Mouse (Mus musculus): ENCODE data around the gene Zfp986. TPM values are rescaled to one million over a fixed set of nuclear protein-coding genes. Genes with fewer than 3 reads are reported as not detected.
"Not testable (repeated sequence)": the region's sequence is repeated elsewhere in the genome, so short reads cannot be mapped to it uniquely, and the experiment has no call there.

The Zfp986 gene
- not detected for total RNA-seq (2021)
- long read RNA-seq, experiment 1: 0 reads
- long read RNA-seq, experiment 2: 0 reads

DNA sequence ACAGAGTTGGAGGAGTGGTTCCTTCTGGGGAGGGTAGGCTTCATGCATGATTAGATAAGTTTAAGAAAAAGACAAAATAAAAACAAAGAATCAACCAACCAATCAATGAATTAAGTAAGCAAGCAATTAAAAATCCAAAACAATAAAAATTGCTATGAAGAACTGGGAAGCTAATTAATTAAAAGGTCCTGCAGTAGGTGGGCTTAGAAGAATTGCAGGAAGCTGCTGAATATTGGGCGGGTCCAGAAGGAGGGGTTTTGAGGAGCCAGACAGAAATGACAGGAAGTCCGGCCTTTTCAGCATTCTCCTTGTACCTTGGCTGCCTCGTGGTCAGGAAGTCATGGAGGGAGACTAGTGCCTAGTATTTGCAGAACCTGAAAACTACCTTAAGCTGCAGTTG, at the start of gene Zfp986:
Zfp986 (plus strand) TSS at position 301 of the 400 bp plus-strand sequence.
- DNase-seq: not testable (repeated sequence)

DNA sequence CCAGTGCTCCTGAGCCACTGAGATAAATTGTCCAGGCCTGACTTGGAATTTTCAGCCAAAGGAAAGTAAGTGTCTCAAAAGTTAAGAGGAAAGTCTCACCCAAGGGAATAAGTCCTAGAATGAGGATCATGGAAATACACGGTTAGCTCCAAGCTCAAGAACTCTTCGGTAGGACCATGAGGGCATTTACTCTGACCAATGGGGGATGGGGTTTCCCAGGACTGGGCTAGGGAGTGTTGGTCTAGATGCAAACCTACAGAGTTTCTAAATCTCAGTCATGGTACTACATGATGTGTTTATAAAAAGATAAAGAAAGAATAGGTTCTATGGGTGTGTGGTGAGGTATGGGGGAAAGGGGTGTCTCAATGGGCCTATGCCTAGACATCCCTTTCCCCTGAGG, 48.6 kb upstream of the Zfp986 start:
- not testable (repeated sequence) for DNase-seq

DNA sequence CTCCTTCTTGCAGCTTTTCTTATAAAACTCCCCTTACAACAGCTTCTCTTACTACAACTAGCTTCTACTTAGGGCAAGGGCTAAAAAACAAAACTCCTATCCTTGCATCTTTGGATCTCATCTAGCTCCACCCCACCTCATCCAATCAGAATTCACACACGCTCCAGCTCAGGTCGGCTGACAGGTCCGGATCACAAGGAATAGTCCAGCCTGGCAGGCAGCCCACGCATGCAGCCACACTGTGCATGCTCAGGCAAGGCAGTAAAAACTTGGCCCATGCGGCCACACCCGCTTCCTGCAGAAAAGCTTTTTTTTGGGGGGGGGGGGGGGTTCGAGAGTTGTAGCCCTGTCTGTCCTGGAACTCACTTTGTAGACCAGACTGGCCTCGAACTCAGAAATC, 43.0 kb upstream of the Zfp986 start:
- DNase-seq: not testable (repeated sequence)

DNA sequence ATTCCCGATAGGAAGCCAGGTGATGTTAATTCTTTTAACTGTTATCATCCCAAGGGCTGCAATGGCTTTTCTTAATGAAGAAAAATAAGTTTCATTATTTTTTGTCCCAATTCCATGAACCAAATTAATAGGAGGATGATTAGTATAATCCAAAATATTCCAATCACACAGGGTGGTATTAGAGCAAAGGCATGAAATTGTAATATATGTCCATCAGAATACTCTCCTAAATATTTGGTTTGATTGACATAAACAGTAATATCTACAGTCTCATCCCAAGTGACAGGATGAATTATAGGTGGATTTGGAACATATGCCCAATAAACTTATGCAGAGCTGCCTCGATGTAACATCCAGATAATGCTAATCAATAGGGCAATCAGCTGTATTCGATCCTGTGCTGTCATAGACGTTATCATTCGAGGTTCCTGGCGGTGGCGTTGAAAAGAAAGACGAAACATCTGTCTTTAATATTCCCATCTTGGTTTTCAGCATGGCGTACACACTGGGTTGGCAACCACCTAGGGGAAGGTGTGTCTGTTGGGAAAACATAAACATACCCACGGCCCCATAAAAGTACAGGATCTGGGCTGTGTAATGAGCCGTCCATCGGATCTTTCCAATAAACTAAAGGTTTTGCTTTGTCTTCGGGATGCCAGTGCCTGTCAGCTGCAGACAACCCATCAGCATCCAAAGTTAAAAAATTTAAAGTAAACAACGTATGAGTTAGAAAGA, 37.1 kb upstream of the Zfp986 start:
- not testable (repeated sequence) for DNase-seq

DNA sequence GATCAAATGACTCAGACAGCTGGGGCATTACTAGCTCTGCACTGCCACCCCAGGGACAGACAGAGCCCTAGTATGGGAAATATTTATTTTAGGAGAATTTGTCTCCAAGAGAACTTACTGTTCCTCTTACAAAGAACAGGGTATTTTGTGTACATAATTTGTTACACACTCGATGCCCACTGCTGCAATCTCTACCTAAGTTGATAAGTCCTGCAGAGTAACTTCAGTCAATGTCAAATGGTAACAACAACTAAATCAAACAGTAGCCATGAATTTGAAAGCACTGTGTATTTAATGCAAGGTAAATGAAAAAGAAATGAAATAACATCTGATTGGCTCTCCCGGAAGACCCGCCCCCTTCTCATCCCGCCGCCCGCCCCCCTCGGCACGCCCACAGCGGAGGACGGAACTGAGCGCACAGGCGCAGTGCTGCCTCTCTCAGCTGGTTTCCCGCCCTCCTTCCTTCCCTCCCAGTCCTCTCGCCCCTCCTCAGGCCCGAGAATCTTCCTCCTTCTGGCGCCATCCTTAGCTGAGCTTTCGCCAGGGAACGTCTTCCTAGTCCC, 32.2 kb upstream of the Zfp986 start:
- DNase-seq: not testable (repeated sequence)

DNA sequence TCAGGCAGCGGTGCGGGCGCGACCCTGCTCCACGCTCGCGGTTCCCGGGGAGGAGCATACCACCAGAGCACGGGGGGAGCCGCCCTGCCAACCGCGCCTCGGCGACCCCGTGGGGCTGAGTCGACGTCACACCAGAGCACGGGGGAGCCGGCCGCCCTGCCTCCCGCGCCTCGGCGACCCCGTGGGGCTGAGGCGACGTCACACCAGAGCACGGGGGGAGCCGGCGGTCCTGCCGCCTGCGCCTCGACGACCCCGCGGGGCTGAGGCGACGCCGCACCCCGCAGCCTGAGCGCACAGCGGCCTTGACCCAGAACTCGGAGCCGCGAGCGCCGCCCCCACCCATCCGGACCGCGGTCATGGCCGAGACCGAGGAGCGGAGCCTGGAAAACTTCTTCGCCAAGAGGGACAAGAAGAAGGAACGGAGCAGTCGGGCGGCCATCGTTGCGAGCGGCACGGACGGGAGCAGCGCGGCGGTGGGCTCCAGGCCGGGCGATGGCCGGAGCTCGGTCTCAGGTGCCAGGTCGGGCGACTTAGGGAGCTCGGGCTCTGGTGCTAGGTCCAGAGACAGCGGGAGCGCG, 31.6 kb upstream of the Zfp986 start:
- not testable (repeated sequence) for DNase-seq

DNA sequence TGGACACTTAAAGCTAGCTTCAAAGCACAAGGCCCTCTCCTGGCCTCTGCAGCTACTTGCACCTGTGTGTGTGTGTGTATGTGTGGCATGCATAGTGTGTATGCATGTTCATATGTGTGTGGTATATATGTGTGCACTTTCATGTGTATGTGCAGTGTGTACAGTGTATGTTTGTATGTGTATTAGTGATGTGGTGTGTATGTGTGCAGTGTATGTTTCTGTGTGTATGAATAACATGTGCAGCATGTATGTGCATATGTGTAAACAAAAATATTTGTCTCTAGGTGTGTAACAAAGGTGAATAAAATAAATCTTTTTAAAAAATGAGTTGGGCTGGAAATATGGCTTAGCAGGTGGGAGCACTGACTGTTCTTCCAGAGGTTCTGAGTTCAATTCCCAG, 21.8 kb upstream of the Zfp986 start:
- not testable (repeated sequence) for DNase-seq

DNA sequence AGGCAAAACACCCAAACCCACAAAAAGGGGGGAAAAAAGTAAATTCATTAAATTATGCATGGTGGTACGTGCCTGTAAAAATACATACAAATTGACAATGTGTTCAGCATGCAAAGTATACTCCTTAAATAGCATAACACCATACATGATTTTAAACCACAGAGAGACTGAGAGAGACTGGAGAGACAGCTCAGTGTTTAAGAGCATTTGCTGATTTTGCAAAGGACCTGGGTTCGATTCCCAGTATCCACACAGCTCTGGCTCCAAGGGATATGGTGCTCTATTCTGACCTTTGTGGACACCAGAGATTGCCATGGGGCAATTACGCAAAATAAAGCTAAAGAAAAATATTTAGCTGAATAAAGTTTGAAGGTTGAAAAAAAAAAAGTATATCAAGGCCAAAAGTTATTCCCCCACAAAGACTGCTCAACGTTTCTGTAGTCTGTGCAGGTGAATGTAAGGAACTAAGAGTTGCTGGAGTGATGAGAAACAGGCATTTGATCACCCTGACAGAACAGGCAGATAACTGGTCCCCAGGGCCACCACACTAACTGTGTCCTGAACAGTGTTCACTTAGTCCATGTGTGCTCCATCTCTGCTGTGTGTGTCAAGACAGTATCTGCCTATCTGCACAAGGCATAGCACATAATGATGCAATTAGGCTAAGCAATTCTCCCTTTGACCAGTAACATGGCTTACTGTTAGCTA, 20.3 kb upstream of the Zfp986 start:
- DNase-seq: not testable (repeated sequence)

DNA sequence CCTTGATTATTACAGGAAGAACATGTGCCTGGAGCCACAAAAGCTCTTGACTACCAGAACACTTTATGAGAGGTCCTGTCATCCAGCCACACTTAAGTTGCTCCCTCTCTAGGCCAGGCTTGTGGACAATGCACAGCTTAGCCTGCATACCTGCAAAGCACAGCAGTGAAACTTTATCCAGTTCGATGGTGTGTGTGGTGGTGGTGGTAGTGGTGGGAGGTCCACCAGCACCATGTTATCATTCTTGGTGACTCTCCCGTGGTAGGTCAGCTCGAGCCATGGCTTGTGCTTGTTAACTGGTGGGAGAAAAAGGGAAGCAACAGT, 19.7 kb upstream of the Zfp986 start:
- DNase-seq: not testable (repeated sequence)

DNA sequence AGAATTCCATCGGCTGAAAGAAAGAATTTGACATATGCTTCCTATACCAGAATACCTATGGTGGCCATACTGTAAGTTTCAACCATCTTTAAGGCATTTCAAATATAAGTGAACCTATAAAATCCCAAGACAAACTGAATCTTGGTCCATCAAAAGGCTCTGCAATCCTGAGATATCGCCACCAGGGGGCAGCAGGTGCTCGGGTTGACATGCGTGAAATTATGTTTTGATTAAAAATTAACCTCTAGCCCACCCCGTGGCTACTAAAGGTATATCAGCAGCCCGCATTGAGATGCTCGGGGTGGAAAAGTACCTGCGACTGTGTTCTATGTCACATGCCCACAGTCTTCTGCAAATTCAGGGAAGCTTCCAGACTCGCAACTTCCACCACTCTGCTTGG, 17.2 kb upstream of the Zfp986 start:
- DNase-seq: not testable (repeated sequence)

DNA sequence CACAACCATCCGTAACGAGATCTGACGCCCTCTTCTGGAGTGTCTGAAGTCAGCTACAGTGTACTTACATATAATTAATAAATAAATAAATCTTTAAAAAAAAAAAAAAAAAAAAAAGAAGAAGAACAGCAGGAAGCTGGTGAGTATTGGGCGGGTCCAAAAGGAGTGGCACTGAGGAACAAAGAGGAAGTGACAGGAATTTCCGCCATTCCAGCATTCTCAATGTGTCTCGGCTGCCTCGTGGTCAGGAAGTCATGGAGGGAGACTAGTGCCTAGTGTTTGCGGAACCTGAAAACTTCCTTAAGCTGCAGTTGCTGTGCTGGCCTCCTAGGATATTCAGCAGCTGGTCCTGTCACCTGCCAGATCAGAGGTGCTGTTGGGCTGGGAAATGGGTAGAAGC, 4.7 kb upstream of the Zfp986 start:
- not testable (repeated sequence) for DNase-seq

Other genes starting within 250 kb of the Zfp986 start
- under 1 TPM; 0.26 to 0.27 TPM for gene Zfp980, start 198.1 kb upstream of the Zfp986 start, total RNA-seq (2021)
- gene Zfp987, start 228.5 kb downstream of the Zfp986 start, total RNA-seq (2021): not detected

Measured in heart, adult 18-20 months (tissue).